Mouse (Mus musculus) embryonic facial prominence, embryonic 14.5 days (tissue): ENCODE data around the gene Tap1. TPM values are rescaled to one million over a fixed set of nuclear protein-coding genes. Genes with fewer than 3 reads are reported as not detected.

Source experiments
- ATAC-seq: fragments of 200-750 bp; cut with Nextera tagmentation; 2 replicates; pipeline ENCODE4 v1.8.0; 2017; ENCODE audit warnings: low read depth, moderate number of reproducible peaks, moderate TSS enrichment
- DNase-seq: peaks from one replicate; pipeline ENCODE4 v3.0.0-alpha.2; 2015; ENCODE audit warnings: low spot score
- H3K27ac ChIP-seq: fragments of 300-500 bp; sonication (generic); replicated peaks from 2 replicates; pipeline ENCODE4 v1.5.1; 2014; ENCODE audit warnings: low read depth, mild to moderate bottlenecking, low read length, moderate library complexity
- H3K27me3 ChIP-seq: fragments of 300-500 bp; sonication (generic); replicated peaks from 2 replicates; pipeline ENCODE4 v1.6.1; 2014; ENCODE audit warnings: low read length; ENCODE audit not compliant: control insufficient read depth, insufficient read depth
- H3K36me3 ChIP-seq: fragments of 300-500 bp; sonication (generic); 2 replicates; pipeline ENCODE4 v1.6.1; 2014; ENCODE audit warnings: low read length, mixed read lengths; ENCODE audit not compliant: control insufficient read depth, insufficient read depth
- H3K4me1 ChIP-seq: fragments of 300-500 bp; sonication (generic); 2 replicates; pipeline ENCODE4 v1.6.1; 2014; ENCODE audit warnings: antibody characterized with exemption, low read length; ENCODE audit not compliant: control insufficient read depth, insufficient read depth
- H3K4me2 ChIP-seq: fragments of 300-500 bp; sonication (generic); 2 replicates; pipeline ENCODE4 v1.6.1; 2014; ENCODE audit warnings: low read depth, mild to moderate bottlenecking, low read length, moderate library complexity, mixed read lengths
- H3K4me3 ChIP-seq: fragments of 300-500 bp; sonication (generic); 2 replicates; pipeline ENCODE4 v1.5.1; 2014; ENCODE audit warnings: low read depth, mild to moderate bottlenecking, low read length
- H3K9ac ChIP-seq: fragments of 300-500 bp; sonication (generic); 2 replicates; pipeline ENCODE4 v1.6.1; 2014; ENCODE audit warnings: low read depth, mild to moderate bottlenecking, low read length, moderate library complexity, mixed read lengths
- H3K9me3 ChIP-seq: fragments of 300-500 bp; sonication (generic); 2 replicates; pipeline ENCODE4 v1.6.1; 2016; ENCODE audit warnings: low read length; ENCODE audit not compliant: control insufficient read depth
- WGBS: fragments of 180-500 bp; shearing (Covaris S2); extraction: QIAGEN DNeasy Blood & Tissue Kit; methylation state at CpG from one replicate; pipeline ENCODE4 v1.1.7; 2014; 5-methylcytosine and 5-hydroxymethylcytosine counted together
- polyA plus RNA-seq: library from polyadenylated mRNA; unstranded; fragments of >200 nt; fragmentation: Nextera tagmentation; extraction: Ambion mirVana; gene quantifications from 2 replicates; pipeline ENCODE4 v1.2.1, GENCODE M21; 2014

Gene Tap1
- 5.1 and 7.4 TPM in 2 replicates for polyA plus RNA-seq

GRCm38 (mm10) chr17:34187261-34187916 lies at the start of gene Tap1, which contains the start of gene Psmb9:
TSS of gene Tap1 (plus strand) at chr17:34187553.
TSS of gene Psmb9 (minus strand) at chr17:34187764.
- ATAC-seq (peak; percentile 98), DNase-seq (peak; percentile 97)
- Histone ChIP-seq H3K4me3 (peak within 1 kb of the TSS; percentile 57), H3K27me3 (peaks cover 34% of the 10 kb centered on the region), H3K27ac (peak within 1 kb of the TSS; percentile 84), H3K9me3 (no peaks in the 10 kb centered on the region), H3K4me1 (peaks cover 6% of the 10 kb centered on the region; the same call in 1 of the 2 replicates), H3K9ac (peak within 1 kb of the TSS; percentile 71), H3K36me3 (no peaks in the 10 kb centered on the region), H3K4me2 (peak within 1 kb of the TSS; percentile 95)
- WGBS, result under 1% methylated on average over 39 of the region's 46 CpGs

- Histone ChIP-seq H3K27ac (no peak overlapping the region), H3K36me3 (no peaks in the 10 kb centered on the region), H3K9me3 (no peaks in the 10 kb centered on the region), H3K4me3 (no peak overlapping the region), H3K27me3 (peaks cover 27% of the 10 kb centered on the region), H3K9ac (no peak overlapping the region), H3K4me1 (peaks cover 11% of the 10 kb centered on the region), H3K4me2 (no peak overlapping the region)
- WGBS, result 72% methylated on average over 7 of the region's 7 CpGs
- DNase-seq (no peak), ATAC-seq (no peak)
These were observed 49.8 kb upstream of the Tap1 start for GRCm38 (mm10) chr17:34137601-34138000.

GRCm38 (mm10) chr17:34138655-34139054 lies 48.7 kb upstream of the Tap1 start:
- 82% methylated on average over 7 of the region's 7 CpGs for WGBS
- Histone ChIP-seq H3K27ac (no peak overlapping the region), H3K4me2 (no peak overlapping the region), H3K9ac (0 out of 2 replicates have a peak overlapping the region, but pooled peaks have one; percentile 16), H3K36me3 (no peaks in the 10 kb centered on the region), H3K9me3 (no peaks in the 10 kb centered on the region), H3K4me3 (no peak overlapping the region), H3K4me1 (peaks cover 14% of the 10 kb centered on the region), H3K27me3 (peaks cover 27% of the 10 kb centered on the region)
- DNase-seq (no peak), ATAC-seq (no peak)

- Histone ChIP-seq H3K36me3 (no peaks in the 10 kb centered on the region), H3K27ac (no peak overlapping the region), H3K27me3 (peaks cover 27% of the 10 kb centered on the region), H3K4me3 (peak overlapping the region; percentile 36), H3K9ac (peak overlapping the region; percentile 41; the same call in 1 of the 2 replicates), H3K4me1 (peaks cover 14% of the 10 kb centered on the region), H3K4me2 (peak overlapping the region; percentile 60), H3K9me3 (no peaks in the 10 kb centered on the region)
- ATAC-seq (peak; percentile 24; the same call in 1 of the 2 replicates), DNase-seq (peak; percentile 64)
- WGBS, result under 1% methylated on average over 16 of the region's 16 CpGs
These were observed 47.9 kb upstream of the Tap1 start for GRCm38 (mm10) chr17:34139416-34139815.

GRCm38 (mm10) chr17:34140240-34140639 lies 47.1 kb upstream of the Tap1 start:
- Histone ChIP-seq H3K4me3 (no peak overlapping the region), H3K9me3 (no peaks in the 10 kb centered on the region), H3K9ac (peak overlapping the region; percentile 15; the same call in 1 of the 2 replicates), H3K27ac (no peak overlapping the region), H3K27me3 (peaks cover 27% of the 10 kb centered on the region), H3K36me3 (no peaks in the 10 kb centered on the region), H3K4me1 (peaks cover 14% of the 10 kb centered on the region), H3K4me2 (no peak overlapping the region; the same call in 1 of the 2 replicates)
- 13% methylated on average over 5 of the region's 5 CpGs for WGBS
- DNase-seq, result no peak
- ATAC-seq, result no peak

GRCm38 (mm10) chr17:34141448-34141847 lies 45.9 kb upstream of the Tap1 start:
- Histone ChIP-seq H3K4me2 (no peak overlapping the region), H3K4me1 (peaks cover 14% of the 10 kb centered on the region), H3K4me3 (no peak overlapping the region), H3K27me3 (peaks cover 27% of the 10 kb centered on the region), H3K9me3 (no peaks in the 10 kb centered on the region), H3K36me3 (no peaks in the 10 kb centered on the region), H3K27ac (no peak overlapping the region), H3K9ac (no peak overlapping the region)
- ATAC-seq (no peak), DNase-seq (no peak)
- 63% methylated on average over 4 of the region's 4 CpGs for WGBS

- no peak for ATAC-seq
- H3K4me2 ChIP-seq, result no peak overlapping the region
These were observed 44.8 kb upstream of the Tap1 start for GRCm38 (mm10) chr17:34142456-34143010.

GRCm38 (mm10) chr17:34143033-34143432 lies 44.3 kb upstream of the Tap1 start, which contains the start of gene H2-DMb2:
TSS of gene H2-DMb2 (plus strand) at chr17:34143307.
- peak; percentile 68 for ATAC-seq
- DNase-seq, result peak; percentile 61
- no peak within 1 kb of the TSS for H3K4me2 ChIP-seq

More at GRCm38 (mm10) chr17:34142456-34143010, 44.8 kb upstream of the Tap1 start:
- H3K36me3 ChIP-seq, result no peaks in the 10 kb centered on the region
- no peak overlapping the region for H3K4me3 ChIP-seq
- H3K27me3 ChIP-seq, result peaks cover 27% of the 10 kb centered on the region
- no peak overlapping the region for H3K27ac ChIP-seq
- no peak overlapping the region for H3K9ac ChIP-seq
- no peaks in the 10 kb centered on the region for H3K9me3 ChIP-seq
- WGBS, result 42% methylated on average over 7 of the region's 7 CpGs
- DNase-seq, result no peak
- peaks cover 14% of the 10 kb centered on the region for H3K4me1 ChIP-seq

More at GRCm38 (mm10) chr17:34143033-34143432, 44.3 kb upstream of the Tap1 start, which contains the start of gene H2-DMb2:
- H3K27ac ChIP-seq, result no peak within 1 kb of the TSS
- 24% methylated on average over 6 of the region's 7 CpGs for WGBS
- H3K36me3 ChIP-seq, result no peaks in the 10 kb centered on the region
- peaks cover 14% of the 10 kb centered on the region for H3K4me1 ChIP-seq
- H3K9ac ChIP-seq, result no peak within 1 kb of the TSS
- H3K27me3 ChIP-seq, result peaks cover 27% of the 10 kb centered on the region
- H3K9me3 ChIP-seq, result no peaks in the 10 kb centered on the region
- H3K4me3 ChIP-seq, result no peak within 1 kb of the TSS
